Mouse (Mus musculus) CD4-positive helper T cell, adult 2 months (primary cell): ENCODE measurements around the gene Setd3.

ENCODE experiments used
- DNase-seq: peaks from one replicate; pipeline ENCODE4 v3.0.0-alpha.2; 2012; ENCODE audit warnings: low read depth, missing footprints, low spot score

Setd3 gene

GRCm38 (mm10) chr12:108203895-108204294 lies 24.8 kb upstream of the Setd3 start:
- no peak for DNase-seq

GRCm38 (mm10) chr12:108200094-108200493 lies 21.0 kb upstream of the Setd3 start:
- DNase-seq: no peak

GRCm38 (mm10) chr12:108198447-108198846 lies 19.3 kb upstream of the Setd3 start:
- DNase-seq: no peak

GRCm38 (mm10) chr12:108195761-108196160 lies 16.6 kb upstream of the Setd3 start:
- DNase-seq: no peak

- DNase-seq: no peak
Observed at GRCm38 (mm10) chr12:108193878-108194277, 14.8 kb upstream of the Setd3 start.

- no peak for DNase-seq
Observed at GRCm38 (mm10) chr12:108187541-108188091, 8.5 kb upstream of the Setd3 start.

GRCm38 (mm10) chr12:108181716-108182115 lies 2.6 kb upstream of the Setd3 start:
- no peak for DNase-seq

GRCm38 (mm10) chr12:108179321-108180266 lies 480 bp upstream of the Setd3 start, which contains the start of gene Ccnk:
Gene Ccnk, plus strand, starts transcription at chr12:108179579.
- DNase-seq: peak; percentile 100

GRCm38 (mm10) chr12:108178331-108179245 lies 526 bp downstream of the Setd3 start:
- peak; percentile 74 for DNase-seq

- DNase-seq: no peak
Observed at GRCm38 (mm10) chr12:108176366-108176765, 2.7 kb downstream of the Setd3 start.

GRCm38 (mm10) chr12:108174606-108175505 lies 4.3 kb downstream of the Setd3 start:
- no peak for DNase-seq

- DNase-seq: no peak
Observed at GRCm38 (mm10) chr12:108172639-108173038, 6.5 kb downstream of the Setd3 start.

GRCm38 (mm10) chr12:108171336-108171735 lies 7.8 kb downstream of the Setd3 start:
- no peak for DNase-seq

- DNase-seq: no peak
Observed at GRCm38 (mm10) chr12:108170467-108170866, 8.6 kb downstream of the Setd3 start.

- DNase-seq: no peak
Observed at GRCm38 (mm10) chr12:108168909-108169308, 10.2 kb downstream of the Setd3 start.

GRCm38 (mm10) chr12:108163706-108164105 lies 15.4 kb downstream of the Setd3 start:
- DNase-seq: no peak

- no peak for DNase-seq
Observed at GRCm38 (mm10) chr12:108162036-108162435, 17.1 kb downstream of the Setd3 start.

- DNase-seq: no peak
Observed at GRCm38 (mm10) chr12:108159863-108160262, 19.3 kb downstream of the Setd3 start.

- DNase-seq: peak; percentile 18
Observed at GRCm38 (mm10) chr12:108152743-108153142, 26.4 kb downstream of the Setd3 start.

- no peak for DNase-seq
Observed at GRCm38 (mm10) chr12:108149764-108150163, 29.4 kb downstream of the Setd3 start.

GRCm38 (mm10) chr12:108145198-108145597 lies 33.9 kb downstream of the Setd3 start:
- DNase-seq: no peak
